Mouse (Mus musculus): ENCODE data around the gene Samd3.

DNA sequence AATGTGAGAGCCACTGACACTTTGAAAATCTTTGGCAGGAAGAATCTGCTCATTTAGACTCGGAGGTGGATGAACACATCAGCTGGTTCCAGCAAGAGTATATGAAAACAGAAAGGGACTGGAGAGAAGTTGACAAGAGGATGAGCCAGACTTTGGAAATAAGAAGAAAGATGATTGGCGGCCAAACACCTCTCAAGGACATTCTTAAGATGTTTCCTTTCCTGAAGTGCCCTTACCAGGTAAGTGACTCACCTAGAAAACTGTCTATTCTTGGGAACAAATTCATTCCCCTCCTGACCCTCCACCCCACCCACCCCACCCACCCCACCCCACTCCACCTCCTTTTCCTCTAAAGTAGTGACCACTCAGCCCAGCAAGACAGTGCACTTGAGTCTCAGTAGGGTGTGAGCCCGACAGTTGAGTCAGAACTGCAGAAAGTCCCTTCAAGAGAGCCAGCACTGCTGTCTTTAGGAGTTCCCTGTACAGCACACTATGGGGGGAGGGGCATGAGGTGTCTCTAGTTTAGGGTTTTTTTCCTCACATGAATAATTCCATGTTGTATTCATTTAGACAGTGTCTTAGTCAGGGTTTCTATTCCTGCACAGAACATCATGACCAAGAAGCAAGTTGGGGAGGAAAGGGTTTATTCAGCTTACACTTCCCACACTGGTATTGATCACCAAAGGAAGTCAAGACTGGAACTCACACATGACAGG lies 34.4 kb downstream of the Samd3 start:
- TF ChIP-seq CTCF (IDR thresholded peaks at IDR 0.05; ENCODE audit: borderline replicate concordance, insufficient read depth, low read depth, low read length) (no peak), POLR2A (IDR thresholded peaks at IDR 0.05; ENCODE audit: borderline replicate concordance, insufficient read depth, low read length) (no peak)
